Mouse (Mus musculus) kidney, embryonic 14.5 days (tissue): ENCODE results near the gene Slc35f5. TPM values are rescaled to one million over a fixed set of nuclear protein-coding genes. Genes with fewer than 3 reads are reported as not detected.

Source experiments
- ATAC-seq: fragments of 200-750 bp; cut with Nextera tagmentation; 2 replicates; pipeline ENCODE4 v1.8.0; 2017; ENCODE audit warnings: moderate number of reproducible peaks, mild to moderate bottlenecking, moderate TSS enrichment, moderate library complexity; ENCODE audit not compliant: low FRiP score, low TSS enrichment
- H3K27ac ChIP-seq: fragments of 300-500 bp; sonication (generic); 2 replicates; pipeline ENCODE4 v1.5.1; 2014; ENCODE audit warnings: low read depth, mild to moderate bottlenecking, low read length, moderate library complexity, mixed read lengths
- H3K27me3 ChIP-seq: fragments of 300-500 bp; sonication (generic); 2 replicates; pipeline ENCODE4 v1.6.1; 2014; ENCODE audit warnings: mild to moderate bottlenecking, low read length; ENCODE audit not compliant: control insufficient read depth, insufficient read depth
- H3K36me3 ChIP-seq: fragments of 300-500 bp; sonication (generic); 2 replicates; pipeline ENCODE4 v1.6.1; 2014; ENCODE audit warnings: low read length, mixed read lengths; ENCODE audit not compliant: control insufficient read depth, insufficient read depth
- H3K4me1 ChIP-seq: fragments of 300-500 bp; sonication (generic); 2 replicates; pipeline ENCODE4 v1.6.1; 2014; ENCODE audit warnings: low read length, mixed read lengths; ENCODE audit not compliant: control insufficient read depth, insufficient read depth
- H3K4me2 ChIP-seq: fragments of 300-500 bp; sonication (generic); replicated peaks from 2 replicates; pipeline ENCODE4 v1.6.1; 2014; ENCODE audit warnings: low read depth, mild to moderate bottlenecking, low read length
- H3K4me3 ChIP-seq: fragments of 300-500 bp; sonication (generic); 2 replicates; pipeline ENCODE4 v1.5.1; 2014; ENCODE audit warnings: mild to moderate bottlenecking, low read length
- H3K9ac ChIP-seq: fragments of 300-500 bp; sonication (generic); 2 replicates; pipeline ENCODE4 v1.6.1; 2014; ENCODE audit warnings: low read depth, mild to moderate bottlenecking, low read length, moderate library complexity
- H3K9me3 ChIP-seq: fragments of 300-500 bp; sonication (generic); 2 replicates; pipeline ENCODE4 v1.6.1; 2016; ENCODE audit warnings: low read length; ENCODE audit not compliant: control insufficient read depth
- WGBS: fragments of 180-500 bp; shearing (Covaris S2); extraction: QIAGEN DNeasy Blood & Tissue Kit; methylation state at CpG from one replicate; pipeline ENCODE4 v1.1.7; 2014; 5-methylcytosine and 5-hydroxymethylcytosine counted together
- polyA plus RNA-seq: library from polyadenylated mRNA; unstranded; fragments of >200 nt; fragmentation: Nextera tagmentation; extraction: Ambion mirVana; gene quantifications from 2 replicates; pipeline ENCODE4 v1.2.1, GENCODE M21; 2014

Gene Slc35f5
- polyA plus RNA-seq, 1 experiment from 2014 or later, result 47.7 TPM

- Histone ChIP-seq H3K9ac (no peak overlapping the region), H3K27me3 (no peaks in the 10 kb centered on the region), H3K9me3 (no peaks in the 10 kb centered on the region), H3K27ac (no peak overlapping the region), H3K4me2 (no peak overlapping the region), H3K4me1 (no peaks in the 10 kb centered on the region), H3K4me3 (no peak overlapping the region), H3K36me3 (no peaks in the 10 kb centered on the region)
- ATAC-seq, result peak; percentile 94
- 28% methylated on average over 10 of the region's 10 CpGs for WGBS
Measured at GRCm38 (mm10) chr1:125607087-125607803, 46.9 kb downstream of the Slc35f5 start.

- Histone ChIP-seq H3K9me3 (no peaks in the 10 kb centered on the region), H3K27me3 (no peaks in the 10 kb centered on the region), H3K4me1 (no peaks in the 10 kb centered on the region), H3K9ac (no peak overlapping the region), H3K4me3 (no peak overlapping the region), H3K36me3 (no peaks in the 10 kb centered on the region), H3K27ac (no peak overlapping the region), H3K4me2 (no peak overlapping the region)
- 68% methylated on average over 4 of the region's 4 CpGs for WGBS
- ATAC-seq, result no peak
Measured at GRCm38 (mm10) chr1:125624376-125625076, 64.1 kb downstream of the Slc35f5 start.

GRCm38 (mm10) chr1:125639501-125640253 lies 79.3 kb downstream of the Slc35f5 start:
- WGBS, result 93% methylated on average over 8 of the region's 8 CpGs
- Histone ChIP-seq H3K27me3 (no peaks in the 10 kb centered on the region), H3K4me3 (no peak overlapping the region), H3K9ac (no peak overlapping the region), H3K4me2 (no peak overlapping the region), H3K9me3 (no peaks in the 10 kb centered on the region), H3K27ac (no peak overlapping the region), H3K36me3 (no peaks in the 10 kb centered on the region), H3K4me1 (no peaks in the 10 kb centered on the region)
- no peak for ATAC-seq

- no peaks in the 10 kb centered on the region for H3K36me3 ChIP-seq
- WGBS, result 11% methylated on average over 1 of the region's 1 CpGs
Measured at GRCm38 (mm10) chr1:125643643-125644042, 83.2 kb downstream of the Slc35f5 start.

More at GRCm38 (mm10) chr1:125643643-125644042, 83.2 kb downstream of the Slc35f5 start:
- 0 out of 2 replicates have a peak, but pooled peaks have one; percentile 39 for ATAC-seq
- no peaks in the 10 kb centered on the region for H3K4me1 ChIP-seq
- no peaks in the 10 kb centered on the region for H3K27me3 ChIP-seq
- H3K4me3 ChIP-seq, result no peak overlapping the region
- no peaks in the 10 kb centered on the region for H3K9me3 ChIP-seq
- H3K27ac ChIP-seq, result no peak overlapping the region
- H3K4me2 ChIP-seq, result no peak overlapping the region
- no peak overlapping the region for H3K9ac ChIP-seq

Other genes starting within 250 kb of the Slc35f5 start
- 183 and 275 TPM in 2 replicates for gene Actr3, start 124.9 kb upstream of the Slc35f5 start, polyA plus RNA-seq
- 2.8 and 3.7 TPM in 2 replicates for gene Gpr39, start 116.4 kb downstream of the Slc35f5 start, polyA plus RNA-seq